Mouse (Mus musculus) cortical plate, adult 2 months (tissue): ENCODE measurements around the gene Myo1g. TPM values are rescaled to one million over a fixed set of nuclear protein-coding genes. Genes with fewer than 3 reads are reported as not detected.
"Not testable (repeated sequence)": the region's sequence is repeated elsewhere in the genome, so short reads cannot be mapped to it uniquely, and the experiment has no call there.

Experiments
- H3K27ac ChIP-seq: fragments of 200-500 bp; 2 replicates; pipeline ENCODE4 v1.5.1; 2012; ENCODE audit warnings: low read length, control low read depth, inconsistent platforms; ENCODE audit not compliant: insufficient read depth
- H3K4me1 ChIP-seq: fragments of 200-500 bp; 2 replicates; pipeline ENCODE4 v1.6.1; 2011; ENCODE audit warnings: low read length; ENCODE audit not compliant: control insufficient read depth, insufficient read depth
- H3K4me3 ChIP-seq: fragments of 200-500 bp; 2 replicates; pipeline ENCODE4 v1.5.1; 2011; ENCODE audit warnings: mild to moderate bottlenecking, low read length, control low read depth; ENCODE audit not compliant: insufficient read depth
- CTCF ChIP-seq: fragments of 200-500 bp; IDR thresholded peaks from 2 replicates; pipeline ENCODE4 v1.5.1; 2011; ENCODE audit warnings: mild to moderate bottlenecking, control low read depth, low read length; ENCODE audit not compliant: insufficient read depth; ENCODE audit errors: extremely low read depth
- POLR2A ChIP-seq: fragments of 200-500 bp; IDR thresholded peaks from 2 replicates; pipeline ENCODE4 v1.6.1; 2011; ENCODE audit warnings: mild to moderate bottlenecking, low read length, control low read depth; ENCODE audit not compliant: insufficient read depth; ENCODE audit errors: extremely low read depth
- polyA plus RNA-seq: library from polyadenylated mRNA; depleted of rRNA; stranded (reverse); fragments of >200 nt; gene quantifications from 2 replicates; pipeline ENCODE4 v1.2.3, GENCODE M21; 2012

Myo1g gene
- polyA plus RNA-seq, 1 experiment = 0.75 TPM

GRCm38 (mm10) chr11:6544683-6545082 lies 23.9 kb upstream of the Myo1g start:
- no peak overlapping the region for H3K4me3 ChIP-seq
- peaks cover 4% of the 10 kb centered on the region; the same call in 1 of the 2 replicates for H3K4me1 ChIP-seq
- no peak overlapping the region for H3K27ac ChIP-seq
- TF ChIP-seq POLR2A = no peak
- TF ChIP-seq CTCF = no peak

- TF ChIP-seq CTCF (no peak), POLR2A (no peak)
- no peak overlapping the region for H3K4me3 ChIP-seq
- H3K4me1 ChIP-seq = peaks cover 1% of the 10 kb centered on the region; the same call in 1 of the 2 replicates
- no peak overlapping the region for H3K27ac ChIP-seq
These were observed 10.0 kb upstream of the Myo1g start for GRCm38 (mm10) chr11:6530746-6531145.

GRCm38 (mm10) chr11:6529961-6530360 lies 9.2 kb upstream of the Myo1g start:
- Histone ChIP-seq H3K27ac (no peak overlapping the region), H3K4me1 (peaks cover 1% of the 10 kb centered on the region; the same call in 1 of the 2 replicates), H3K4me3 (no peak overlapping the region)
- TF ChIP-seq CTCF (no peak), POLR2A (no peak)

DNA sequence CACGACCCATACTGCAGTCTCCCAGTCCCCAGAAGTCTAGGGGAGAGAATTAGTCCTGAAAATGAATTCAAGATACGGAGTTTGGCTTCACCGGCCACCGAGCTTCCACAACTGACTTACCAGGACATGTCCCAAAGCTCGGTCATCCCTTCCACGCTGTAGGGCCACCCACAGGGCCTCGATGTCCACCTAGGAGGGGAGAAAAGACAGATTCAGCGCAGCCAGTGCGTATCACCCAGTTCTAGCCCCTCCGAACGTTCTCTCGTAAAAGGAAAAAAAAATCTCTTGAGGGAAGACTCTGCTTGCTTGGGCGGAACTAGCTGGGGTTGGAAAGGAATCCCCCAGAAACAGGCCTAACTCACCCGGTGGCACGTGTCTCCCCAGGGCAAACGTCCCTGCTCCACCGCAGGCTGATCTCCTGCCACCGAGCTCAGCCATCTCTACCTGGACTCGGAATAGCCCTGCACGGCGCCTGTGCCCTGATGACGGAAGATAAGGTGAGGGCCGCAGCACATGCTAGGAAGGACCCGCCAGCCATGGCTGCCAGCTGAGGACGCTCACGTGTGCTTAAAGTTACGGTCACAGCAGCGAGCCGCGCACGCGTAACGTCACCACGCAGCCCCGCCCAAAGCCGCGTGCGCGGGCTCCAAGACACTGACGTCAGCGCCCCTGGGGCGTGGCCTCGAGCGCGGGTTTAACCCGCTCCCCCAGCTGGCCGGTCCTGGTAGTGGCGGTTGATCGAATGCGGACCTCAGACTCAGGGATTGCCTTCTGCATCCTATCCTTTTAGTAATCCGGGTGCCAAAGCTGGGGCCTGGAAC lies 7.6 kb upstream of the Myo1g start:
- H3K27ac ChIP-seq = no peak overlapping the region
- peaks cover 1% of the 10 kb centered on the region; the same call in 1 of the 2 replicates for H3K4me1 ChIP-seq
- H3K4me3 ChIP-seq = peak overlapping the region; percentile 49
- TF ChIP-seq CTCF = peak; percentile 48
- TF ChIP-seq POLR2A = peak; percentile 59

DNA sequence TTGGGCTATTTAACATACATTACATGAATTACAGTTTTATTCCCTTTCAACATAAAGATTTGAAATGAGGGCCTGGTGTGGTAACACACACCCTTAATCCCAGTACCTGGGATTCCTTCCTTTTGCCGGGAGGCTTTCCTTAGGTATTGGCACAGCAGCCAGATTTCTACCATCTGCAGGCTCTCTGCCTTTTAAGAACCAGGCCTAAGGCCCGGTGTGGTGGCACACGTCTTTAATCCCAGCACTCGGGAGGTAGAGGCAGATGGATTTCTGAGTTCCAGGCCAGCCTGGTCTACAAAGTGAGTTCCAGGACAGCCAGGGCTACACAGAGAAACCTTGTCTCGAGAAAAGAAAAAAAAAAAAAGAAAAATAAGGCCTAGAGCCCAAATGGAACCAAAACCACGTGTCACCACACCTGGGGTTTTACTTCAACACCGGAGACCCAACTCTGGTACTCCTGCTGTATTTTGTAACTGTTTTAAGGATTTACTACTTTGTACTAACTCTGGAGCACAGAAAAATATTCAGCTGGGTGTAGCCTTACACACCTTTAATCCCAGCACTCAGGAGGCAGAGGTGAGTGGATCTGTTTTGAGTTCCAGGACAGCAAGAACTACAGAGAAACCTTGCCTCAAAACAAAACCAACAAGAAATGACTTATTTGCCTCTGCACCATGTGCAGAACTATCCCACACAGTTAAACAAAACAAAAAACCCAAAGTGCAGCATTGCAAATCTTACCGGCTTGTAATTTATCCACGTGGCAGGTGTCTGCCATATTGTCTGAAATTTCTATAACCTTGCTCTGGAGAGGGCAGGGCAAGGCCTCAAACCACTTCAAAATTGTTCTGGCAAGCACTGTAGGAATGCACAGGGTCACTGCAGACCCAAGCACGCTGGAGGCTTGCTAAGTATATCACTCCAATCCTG lies 6.8 kb upstream of the Myo1g start:
- peak overlapping the region; percentile 49 for H3K4me3 ChIP-seq
- H3K4me1 ChIP-seq = peaks cover 1% of the 10 kb centered on the region; the same call in 1 of the 2 replicates
- no peak overlapping the region for H3K27ac ChIP-seq
- TF ChIP-seq POLR2A (no peak), CTCF (no peak)

DNA sequence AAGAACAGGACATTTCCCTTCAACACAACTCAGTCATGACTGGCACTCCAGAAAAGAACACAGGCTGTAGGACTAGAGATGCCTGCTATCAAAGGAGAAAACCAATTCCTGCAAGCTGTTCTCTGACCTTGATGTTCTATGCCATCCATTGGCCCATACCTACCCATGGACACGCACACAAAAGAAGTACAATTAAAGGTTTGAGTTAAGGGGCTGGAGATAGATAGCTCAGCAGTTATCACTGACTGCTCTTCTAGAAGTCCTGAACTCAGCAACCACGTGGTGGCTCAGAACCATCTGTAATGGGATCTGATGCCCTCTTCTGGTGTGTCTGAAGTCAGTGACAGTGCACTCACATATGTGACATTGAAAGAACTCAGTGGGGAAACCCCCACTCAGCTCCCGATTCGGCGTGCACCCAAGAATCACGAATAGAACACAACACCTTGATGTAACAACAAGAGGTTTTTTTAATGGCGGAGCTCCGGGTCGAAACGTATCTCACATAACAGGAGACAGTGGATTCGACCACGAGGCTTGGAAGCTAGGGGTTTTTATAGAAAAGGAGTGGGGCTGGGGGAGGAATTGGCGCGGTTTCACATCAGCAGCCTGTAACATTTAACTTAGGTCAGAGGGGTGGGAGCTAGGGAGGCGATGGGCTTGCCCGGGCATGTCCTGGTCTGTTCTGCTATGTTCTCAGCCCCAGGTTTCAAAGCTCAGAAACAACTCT lies 5.9 kb upstream of the Myo1g start:
- H3K4me3 ChIP-seq, H3K4me1 ChIP-seq, H3K27ac ChIP-seq: not testable (repeated sequence)

- Histone ChIP-seq H3K27ac (no peak overlapping the region), H3K4me1 (peaks cover 1% of the 10 kb centered on the region; the same call in 1 of the 2 replicates), H3K4me3 (no peak overlapping the region)
- TF ChIP-seq POLR2A (no peak), CTCF (no peak)
These were observed 4.5 kb upstream of the Myo1g start for GRCm38 (mm10) chr11:6525241-6525640.

DNA sequence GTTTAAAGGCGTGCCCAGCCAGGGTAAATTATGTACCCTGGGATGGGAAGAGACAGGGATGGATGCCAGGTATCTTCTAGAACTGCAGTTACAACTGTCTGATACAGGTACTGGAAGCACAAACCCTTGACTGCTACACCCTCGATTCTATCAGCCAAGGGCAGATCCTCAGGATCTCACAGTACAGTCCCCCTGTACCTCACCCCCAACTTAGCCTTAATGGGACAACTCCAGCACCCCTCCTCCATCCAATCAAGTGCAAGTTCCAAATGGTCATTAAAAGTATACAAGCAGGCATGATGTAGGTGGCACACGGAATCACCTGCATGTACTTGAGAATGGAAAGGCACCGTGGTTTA lies 4.1 kb upstream of the Myo1g start:
- TF ChIP-seq CTCF = no peak
- no peak for TF ChIP-seq POLR2A

More for the DNA sequence above, 4.1 kb upstream of the Myo1g start:
- H3K4me3 ChIP-seq = no peak overlapping the region
- H3K27ac ChIP-seq = no peak overlapping the region
- peaks cover 1% of the 10 kb centered on the region; the same call in 1 of the 2 replicates for H3K4me1 ChIP-seq
